Mouse (Mus musculus) T-cell, adult 66 days (primary cell): ENCODE data around the gene Pdzd9. TPM values are rescaled to one million over a fixed set of nuclear protein-coding genes. Genes with fewer than 3 reads are reported as not detected.

ENCODE experiments used
- total RNA-seq, 2 experiments: library from RNA; stranded (reverse); gene quantifications; 3 replicates in 1 of 2; 4 replicates in 1 of 2; pipeline ENCODE4 v1.2.4; 2023

Pdzd9 gene
- total RNA-seq: not detected

DNA sequence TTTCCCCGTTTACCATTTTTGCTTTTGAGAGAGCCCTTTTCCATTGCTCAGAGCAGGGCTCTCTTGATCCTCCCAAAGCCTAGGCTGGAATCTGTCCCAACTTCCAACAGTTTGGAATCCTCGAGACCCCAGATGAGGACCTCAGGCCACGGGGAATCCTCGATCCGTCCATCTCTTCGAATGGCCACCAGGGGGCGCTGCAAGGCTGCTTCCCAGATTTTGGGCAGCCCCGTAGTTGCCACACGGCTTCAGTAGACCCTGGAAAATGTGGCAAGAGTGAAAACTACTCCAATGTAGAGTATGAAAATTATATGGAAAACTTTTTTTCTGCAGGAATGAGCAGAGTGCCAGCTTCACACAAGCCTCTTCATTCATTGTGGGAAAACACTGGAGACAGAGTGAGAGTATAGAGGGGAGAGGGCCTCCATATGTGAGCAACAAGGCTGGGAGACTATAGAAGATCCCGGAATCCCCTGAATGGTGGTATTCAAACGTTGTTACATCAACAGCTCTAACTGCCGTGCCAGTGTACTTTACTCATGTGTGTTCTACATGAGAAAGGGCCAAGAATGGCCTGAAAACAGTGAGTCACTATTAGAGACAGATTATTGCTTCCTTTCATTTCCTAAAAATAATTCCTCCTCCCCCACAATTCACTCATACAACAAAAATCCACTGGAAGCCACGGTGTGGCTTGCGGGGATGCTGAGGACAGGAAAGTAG, at the start of gene Pdzd9:
Pdzd9 (minus strand) TSS at position 191 of the 723 bp plus-strand sequence.

DNA sequence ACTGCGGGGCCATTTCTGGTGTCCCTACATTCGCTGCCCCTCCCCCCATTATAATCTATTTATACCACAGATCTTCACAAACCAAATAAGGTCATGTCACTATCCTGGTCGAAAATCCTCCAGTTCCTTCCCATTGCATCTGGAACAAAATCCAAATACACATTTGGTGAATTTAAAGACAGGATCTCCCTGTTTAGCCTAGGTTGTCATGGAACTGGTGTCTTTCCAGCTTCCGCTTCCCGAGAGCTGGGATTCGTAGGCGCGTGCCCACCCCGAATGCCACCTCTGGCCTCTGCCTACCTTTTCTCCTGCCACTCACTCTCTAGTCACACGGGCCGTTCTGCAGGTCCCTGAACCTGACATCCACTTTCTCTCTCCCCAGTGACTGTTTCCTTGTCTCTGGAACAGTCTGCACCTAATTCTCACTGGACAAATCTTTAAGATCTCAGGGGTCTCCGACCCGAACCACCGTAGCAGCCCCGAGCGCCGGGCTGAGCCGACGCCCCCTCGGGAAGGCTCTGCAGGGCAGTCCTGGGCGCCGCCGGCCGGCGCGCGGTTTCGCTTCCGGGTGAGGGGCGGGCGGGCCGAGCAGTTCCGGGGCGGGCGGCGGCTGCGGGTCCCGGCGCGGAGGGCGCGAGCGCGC, 7.0 kb upstream of the Pdzd9 start, which contains the start of gene Mosmo:
Mosmo (plus strand) TSS at position 618 of the 643 bp plus-strand sequence.

DNA sequence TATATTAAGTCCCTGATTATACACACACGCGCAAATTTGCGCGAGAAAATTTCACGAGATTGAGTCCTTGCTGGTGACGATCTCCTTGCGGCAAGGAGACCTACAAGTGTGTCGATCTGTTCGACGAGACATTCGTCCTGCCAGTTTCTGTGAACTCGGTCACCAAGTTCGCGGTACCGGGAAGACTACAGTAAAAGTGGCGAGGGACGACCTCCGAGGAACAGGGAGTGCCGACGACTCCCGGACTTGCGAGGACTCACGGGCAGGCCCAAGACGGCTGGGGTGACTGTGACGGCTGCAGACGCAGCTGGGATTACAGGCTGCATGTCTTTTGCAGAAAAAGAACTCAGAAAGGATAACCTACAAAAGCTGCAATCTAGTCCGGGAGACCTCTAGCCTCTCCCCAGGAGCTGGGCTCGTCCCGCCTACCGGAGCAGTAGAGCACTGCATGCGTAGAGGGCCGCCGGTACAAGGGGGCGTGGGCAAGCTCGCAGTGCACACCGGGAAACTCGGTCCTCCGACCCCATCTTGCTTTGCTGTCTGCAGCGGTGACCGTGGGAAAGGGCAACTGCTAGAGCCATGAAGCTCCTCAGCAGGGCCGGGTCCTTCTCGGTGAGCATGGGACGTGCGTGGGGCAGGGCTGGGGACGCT, 35.3 kb downstream of the Pdzd9 start, which contains the start of gene Uqcrc2:
Uqcrc2 (plus strand) TSS at position 466 of the 651 bp plus-strand sequence.

Other genes starting within 250 kb of the Pdzd9 start
- 100 to 1,000 TPM in 1 of 2 experiments, 10 to 100 TPM in 1; 96.5 to 110 TPM for gene Uqcrc2, start 35.2 kb downstream of the Pdzd9 start, total RNA-seq
- 10 to 100 TPM; 28.3 to 29.3 TPM for gene Mosmo, start 7.3 kb upstream of the Pdzd9 start, total RNA-seq
- under 1 TPM; 0.15 to 0.47 TPM for gene Vwa3a, start 69.0 kb upstream of the Pdzd9 start, total RNA-seq
- gene Gm5737, start 142.0 kb upstream of the Pdzd9 start, total RNA-seq: not detected
- 10 to 100 TPM; 13.4 to 13.5 TPM for gene Eef2k, start 172.5 kb upstream of the Pdzd9 start, total RNA-seq
- gene Polr3e, start 247.4 kb upstream of the Pdzd9 start, total RNA-seq: 10 to 100 TPM; 38.0 to 40.5 TPM